Mouse (Mus musculus) monocyte, adult 5-6 weeks (primary cell): Measurements from ENCODE around the gene Ddx3x. TPM values are rescaled to one million over a fixed set of nuclear protein-coding genes. Genes with fewer than 3 reads are reported as not detected.
"Not testable (repeated sequence)": the region's sequence is repeated elsewhere in the genome, so short reads cannot be mapped to it uniquely, and the experiment has no call there.

ENCODE experiments used
- ATAC-seq: fragments of 153-309, 156-312 bp; replicated peaks from 2 replicates; pipeline ENCODE4 v1.8.0; 2017; ENCODE audit warnings: mild to moderate bottlenecking; ENCODE audit not compliant: low TSS enrichment, insufficient number of reproducible peaks, severe bottlenecking, poor library complexity, low FRiP score
- total RNA-seq: library from RNA; stranded (forward); fragments of 200-1000, 200-491, 200-594 nt; gene quantifications from 3 replicates; pipeline ENCODE4 v1.2.3, GENCODE M21; 2017

Gene Ddx3x
- total RNA-seq, 1 experiment from 2014 or later, result 855 TPM

DNA sequence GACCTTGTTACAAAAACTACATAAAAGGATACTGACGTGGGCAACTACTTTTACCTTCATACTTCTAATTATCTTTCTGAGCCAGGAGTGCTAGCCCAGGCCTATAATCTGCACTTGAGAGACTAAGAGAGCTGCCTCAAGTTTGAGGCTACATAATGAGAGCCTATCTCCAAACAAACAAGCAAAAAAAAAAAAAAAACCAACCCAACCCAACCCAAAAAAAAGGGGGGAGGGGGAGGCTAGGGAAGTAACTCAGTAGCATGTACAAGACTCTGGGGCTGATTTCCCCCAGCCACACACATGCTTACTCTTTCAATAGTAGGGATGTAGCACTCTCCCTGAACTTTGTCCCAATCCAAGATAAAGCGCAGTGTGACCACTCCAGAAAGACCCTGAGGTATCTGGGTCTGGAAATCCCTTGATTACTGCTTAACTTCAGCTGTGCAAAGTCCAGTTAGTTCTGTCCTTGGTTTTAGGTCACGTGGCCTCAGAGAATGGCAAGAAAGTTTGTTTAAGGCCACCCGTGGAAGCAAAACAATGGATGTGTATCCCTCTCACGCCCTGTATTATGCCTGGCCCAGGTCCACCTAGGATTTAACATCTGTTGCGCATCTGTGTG, 5.1 kb upstream of the Ddx3x start:
- ATAC-seq, result no peak

GRCm38 (mm10) chrX:13278996-13279395, 1.8 kb upstream of the Ddx3x start:
- no peak for ATAC-seq

- ATAC-seq, result 0 out of 2 replicates have a peak, but pooled peaks have one; percentile 13
Measured at GRCm38 (mm10) chrX:13280037-13280408, 747 bp upstream of the Ddx3x start.

DNA sequence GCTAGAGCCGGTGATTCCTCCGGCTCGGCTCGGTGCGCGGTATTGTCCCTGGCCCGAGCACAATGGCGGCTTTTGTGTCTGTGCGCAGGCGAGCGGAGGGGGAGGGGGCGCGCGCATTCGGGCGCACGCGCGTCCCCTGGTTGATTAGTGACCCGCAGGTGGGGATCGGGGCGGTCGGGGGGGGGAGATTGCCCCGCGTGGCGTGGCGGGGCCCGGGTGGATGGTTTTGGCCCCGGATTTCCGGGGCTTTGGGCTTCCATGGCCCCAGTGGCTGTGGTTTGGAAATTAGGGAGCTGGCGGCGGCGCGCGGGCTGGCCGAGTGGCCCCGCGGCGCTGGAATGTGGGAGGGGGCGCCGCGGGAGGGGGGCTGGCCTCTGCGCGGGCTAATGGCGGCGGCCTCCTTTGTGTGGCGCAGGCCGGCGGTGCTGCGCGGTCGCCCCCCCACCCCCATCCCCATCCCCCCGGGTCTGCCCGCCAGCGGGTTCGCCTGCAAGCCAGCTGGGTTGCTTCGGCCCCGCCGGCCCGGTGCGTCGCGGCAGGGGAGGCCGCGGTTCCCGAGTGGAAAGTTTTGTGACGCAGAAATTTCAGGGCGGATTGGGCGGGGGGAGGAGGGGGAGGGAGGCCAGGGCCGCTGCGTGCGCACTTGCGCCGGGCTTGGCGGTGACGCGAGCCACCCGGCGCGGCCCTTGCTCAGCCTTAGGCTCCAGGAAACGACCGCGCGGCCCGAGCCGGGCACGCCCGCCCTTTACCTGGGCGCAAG, 739 bp downstream of the Ddx3x start:
- 0 out of 2 replicates have a peak, but pooled peaks have one; percentile 16 for ATAC-seq

DNA sequence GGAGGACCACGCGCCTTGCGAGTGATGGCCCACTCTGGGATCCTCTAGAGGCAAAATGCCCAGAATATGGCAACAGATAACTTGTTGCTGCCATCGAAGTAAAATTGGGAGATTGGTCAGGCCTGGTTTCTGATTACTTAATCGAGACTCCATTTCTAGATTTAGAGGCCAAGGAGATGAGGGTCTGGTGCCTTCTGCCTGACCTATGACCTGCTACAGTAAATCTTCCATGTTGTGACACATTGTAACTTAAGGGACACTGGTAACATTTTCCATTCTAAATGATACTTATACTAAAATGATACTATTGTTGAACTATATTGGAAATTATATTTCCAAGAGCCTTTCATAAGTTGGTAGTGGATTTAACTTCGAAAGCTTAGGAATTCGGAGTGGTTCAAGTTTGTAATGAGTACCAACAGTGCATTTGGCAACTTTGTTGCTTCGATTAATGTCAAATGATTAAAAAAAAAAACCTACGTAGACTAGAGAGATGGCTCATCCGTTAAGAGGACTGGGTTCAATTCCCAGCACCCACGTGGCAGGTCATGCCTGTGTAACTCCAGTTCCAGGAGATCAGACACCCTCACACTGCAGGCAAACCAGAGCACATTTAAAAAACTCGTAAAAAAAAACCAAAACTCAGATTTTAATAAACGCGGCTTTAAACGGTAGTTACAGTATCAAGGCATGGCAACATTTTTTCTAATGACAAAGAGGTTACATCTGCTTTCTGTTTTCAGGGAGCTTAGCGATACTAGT, 1.5 kb downstream of the Ddx3x start:
- ATAC-seq, result no peak

DNA sequence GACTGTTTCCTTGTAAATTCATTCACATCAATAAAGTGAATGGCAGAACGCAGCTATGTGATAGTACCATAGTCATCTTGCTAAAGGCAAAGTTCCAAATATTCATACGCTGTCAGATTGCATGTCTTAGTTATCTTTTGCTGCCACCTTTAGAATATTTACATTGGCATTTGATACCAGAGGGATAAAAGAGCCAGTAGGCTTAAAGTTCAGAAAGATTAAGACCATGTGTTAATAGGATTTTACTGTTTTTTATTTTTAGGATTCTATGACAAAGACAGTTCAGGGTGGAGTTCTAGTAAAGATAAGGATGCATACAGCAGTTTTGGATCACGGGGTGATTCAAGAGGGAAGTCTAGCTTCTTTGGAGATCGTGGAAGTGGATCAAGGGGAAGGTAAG, 5.0 kb downstream of the Ddx3x start:
- no peak for ATAC-seq

- peak; percentile 47; the same call in 1 of the 2 replicates for ATAC-seq
Measured at GRCm38 (mm10) chrX:13294505-13295228, 13.9 kb downstream of the Ddx3x start.

DNA sequence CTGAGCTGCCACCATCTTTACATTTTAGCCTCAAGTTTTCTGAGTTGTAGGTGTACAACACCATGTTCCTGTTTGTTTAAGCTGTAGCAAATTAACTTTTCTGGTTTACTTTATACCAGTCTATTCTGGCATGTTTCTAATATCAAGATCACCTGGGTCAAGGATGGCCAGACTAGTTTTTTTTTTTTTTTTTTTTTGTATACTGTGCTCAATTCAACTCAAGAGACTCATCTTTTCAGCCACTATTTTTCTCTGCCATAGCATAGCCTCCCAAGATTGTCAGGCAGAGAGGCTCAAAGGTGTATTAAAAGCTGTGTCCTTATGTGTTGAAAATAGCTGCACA, 14.4 kb downstream of the Ddx3x start:
- no peak for ATAC-seq

DNA sequence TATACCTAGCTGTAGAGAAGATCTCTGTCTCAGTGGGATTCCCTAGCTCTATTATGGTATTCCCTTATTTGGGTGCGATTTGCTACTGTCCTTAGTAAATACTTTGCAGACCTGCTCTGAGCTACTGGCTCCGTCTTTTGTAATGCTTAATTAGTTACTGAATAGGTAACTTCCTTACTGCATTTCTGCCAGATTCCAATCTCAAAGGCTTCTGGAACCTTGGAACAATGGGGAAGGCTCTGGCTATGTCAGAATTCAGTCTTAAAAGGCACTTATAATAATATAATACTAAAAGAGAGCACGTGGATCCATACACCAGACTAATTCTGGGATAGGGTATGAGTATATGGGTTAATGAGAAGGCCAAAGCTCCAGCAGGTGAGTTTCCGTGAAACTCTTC, 15.5 kb downstream of the Ddx3x start:
- not testable (repeated sequence) for ATAC-seq

DNA sequence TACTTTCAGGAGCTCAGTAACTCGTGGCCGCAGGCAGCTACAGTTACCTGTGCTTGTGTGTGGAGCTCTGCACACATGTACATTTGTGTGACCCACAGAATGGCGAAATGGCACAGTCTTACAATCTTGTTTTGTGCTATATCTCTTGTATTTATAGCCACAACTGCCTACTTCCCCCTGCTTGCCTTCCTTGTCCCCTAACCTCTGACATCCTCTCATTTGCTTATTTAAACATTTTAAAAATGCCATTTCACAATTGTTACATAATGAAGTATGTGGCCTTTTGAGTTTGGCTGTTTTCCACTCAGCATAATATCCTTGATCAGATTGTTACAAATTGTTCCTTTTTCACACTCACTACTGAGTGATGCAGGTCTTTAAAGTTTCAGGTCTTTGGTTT, 25.4 kb downstream of the Ddx3x start:
- ATAC-seq, result peak; percentile 75

- ATAC-seq, result peak; percentile 99
Measured at GRCm38 (mm10) chrX:13311396-13311795, 30.6 kb downstream of the Ddx3x start.

- no peak for ATAC-seq
Measured at GRCm38 (mm10) chrX:13329611-13330010, 48.8 kb downstream of the Ddx3x start.

Other genes with a start within 250 kb of the Ddx3x start
- 131 to 149 TPM (median 135 TPM) in 3 replicates for gene Usp9x, start 209.5 kb upstream of the Ddx3x start, total RNA-seq
- gene Nyx, start 185.1 kb downstream of the Ddx3x start, total RNA-seq, result 0.67 to 1.6 TPM (median 0.75 TPM) in 3 replicates